Mouse (Mus musculus): ENCODE measurements around the gene Cdh1. TPM values are rescaled to one million over a fixed set of nuclear protein-coding genes. Genes with fewer than 3 reads are reported as not detected.
"Not testable (repeated sequence)": the region's sequence is repeated elsewhere in the genome, so short reads cannot be mapped to it uniquely, and the experiment has no call there.

Gene Cdh1
- polyA plus RNA-seq, 2 experiments = 11.4 to 14.8 TPM

DNA sequence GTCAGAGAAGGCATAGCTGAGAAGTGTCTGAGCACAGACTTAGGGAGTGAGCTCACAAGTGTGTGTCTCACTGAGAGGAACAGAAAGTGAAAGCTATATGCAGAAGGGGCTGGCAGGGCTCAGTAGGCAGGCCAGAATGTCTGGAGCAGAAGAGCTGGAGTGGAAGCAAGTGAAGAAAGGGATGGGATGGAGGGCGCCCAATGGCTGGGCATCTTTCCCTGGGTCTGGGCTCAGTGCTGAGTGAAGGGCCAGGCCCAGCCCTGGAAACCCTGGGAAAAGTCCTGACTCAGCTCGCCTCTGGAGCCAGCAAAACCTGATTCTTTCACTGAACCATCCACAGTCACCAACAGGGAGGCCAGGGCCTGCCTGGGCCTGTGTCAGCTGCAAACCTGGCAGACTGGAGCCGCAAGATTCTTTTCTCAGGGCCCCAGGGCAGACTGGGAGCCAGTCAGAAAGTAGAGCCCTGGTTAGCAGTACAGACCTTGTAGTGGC, 39.4 kb upstream of the Cdh1 start:
- Histone ChIP-seq H3K9ac (replicated peaks) (no peak overlapping the region), H3K9me3 (ENCODE audit: control insufficient read depth, low read length) (no peaks in the 10 kb centered on the region), H3K4me1 (replicated peaks; ENCODE audit: control insufficient read depth in 2 of 2, insufficient read depth in 2 of 2, low read length in 1 of 2) (no peaks in the 10 kb centered on the region; a peak in 1 of 4 replicates), H3K27ac (no peak overlapping the region), H3K4me3 (ENCODE audit: insufficient read depth in 1 of 2, low read depth in 2 of 2, low read length in 2 of 2) (no peak overlapping the region), H3K27me3 (ENCODE audit: control insufficient read depth, insufficient read depth, low read length) (no peaks in the 10 kb centered on the region), H3K4me2 (ENCODE audit: low read depth) (no peak overlapping the region), H3K36me3 (replicated peaks; ENCODE audit: control insufficient read depth, insufficient read depth, low read depth) (no peaks in the 10 kb centered on the region)
- TF ChIP-seq EP300 (IDR thresholded peaks at IDR 0.05; ENCODE audit: low read depth) (no peak), CTCF (IDR thresholded peaks at IDR 0.05; ENCODE audit: low read depth) (no peak)
- 60% methylated on average over 3 of the region's 3 CpGs for WGBS (ENCODE audit: insufficient replicate concordance)
- DNase-seq (ENCODE audit: low read depth in 3 of 3, low spot score in 3 of 3) (no peak), ATAC-seq (ENCODE audit: insufficient read depth) (no peak)

DNA sequence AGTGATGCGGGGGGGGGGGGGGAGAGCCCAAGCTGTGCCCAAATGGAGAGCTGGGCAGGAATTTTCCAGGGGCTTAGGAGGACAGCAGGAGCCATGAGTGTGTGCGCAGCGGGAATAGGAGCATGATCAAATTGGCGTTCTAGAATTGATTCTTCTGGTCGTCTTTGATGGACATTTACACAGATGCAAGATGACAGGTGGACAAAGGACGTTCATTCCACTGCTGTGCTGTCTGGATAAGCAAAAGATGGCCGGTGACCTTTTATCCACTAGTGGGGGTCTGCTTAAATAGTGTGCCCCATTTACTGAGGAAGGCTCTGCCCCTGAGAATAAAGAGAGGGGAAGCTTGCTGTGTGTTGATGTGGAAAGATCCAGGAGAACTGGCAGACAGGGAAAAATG, 34.1 kb upstream of the Cdh1 start:
- TF ChIP-seq CTCF (IDR thresholded peaks at IDR 0.05; ENCODE audit: low read depth) = no peak
- Histone ChIP-seq H3K4me2 (ENCODE audit: low read depth) (no peak overlapping the region), H3K27me3 (ENCODE audit: control insufficient read depth, insufficient read depth, low read length) (no peaks in the 10 kb centered on the region), H3K4me1 (replicated peaks; ENCODE audit: control insufficient read depth in 2 of 2, insufficient read depth in 2 of 2, low read length in 1 of 2) (peaks cover 0 to 3% of the 10 kb centered on the region in 2 experiments; a peak in 2 of 4 replicates), H3K9ac (replicated peaks) (no peak overlapping the region), H3K27ac (no peak overlapping the region), H3K4me3 (ENCODE audit: insufficient read depth in 1 of 2, low read depth in 2 of 2, low read length in 2 of 2) (no peak overlapping the region), H3K9me3 (ENCODE audit: control insufficient read depth, low read length) (no peaks in the 10 kb centered on the region), H3K36me3 (replicated peaks; ENCODE audit: control insufficient read depth, insufficient read depth, low read depth) (no peaks in the 10 kb centered on the region)
- DNase-seq (ENCODE audit: low read depth in 3 of 3, low spot score in 3 of 3) (no peak), ATAC-seq (ENCODE audit: insufficient read depth) (no peak)
- WGBS (ENCODE audit: insufficient replicate concordance) = 63% methylated on average over 7 of the region's 7 CpGs

DNA sequence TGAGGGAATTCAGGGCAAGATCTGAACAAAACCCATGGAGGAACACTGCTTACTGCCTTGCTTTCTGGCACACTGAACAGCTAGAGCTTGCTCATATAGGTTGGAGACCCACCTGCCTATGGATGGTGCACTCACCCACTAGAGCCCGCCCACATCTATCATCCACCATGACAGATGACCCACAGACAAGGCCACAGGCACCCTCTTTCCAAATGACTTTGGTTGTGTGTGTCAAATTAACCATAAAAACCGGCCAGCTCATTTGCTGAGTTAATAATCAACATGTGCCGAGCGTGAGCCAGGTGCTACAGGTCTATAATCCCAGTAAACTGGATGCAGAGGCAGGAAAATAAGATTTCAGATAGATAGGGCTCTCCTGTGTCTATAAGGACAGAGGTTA, 32.8 kb upstream of the Cdh1 start:
- 60% methylated on average over 4 of the region's 4 CpGs for WGBS (ENCODE audit: insufficient replicate concordance)
- no peaks in the 10 kb centered on the region for H3K27me3 ChIP-seq (ENCODE audit: control insufficient read depth, insufficient read depth, low read length)
- DNase-seq (ENCODE audit: low read depth in 3 of 3, low spot score in 3 of 3) (no peak), ATAC-seq (ENCODE audit: insufficient read depth) (no peak)
- TF ChIP-seq EP300 (IDR thresholded peaks at IDR 0.05; ENCODE audit: low read depth) (no peak), CTCF (IDR thresholded peaks at IDR 0.05; ENCODE audit: low read depth) (no peak)
- H3K36me3 ChIP-seq (replicated peaks; ENCODE audit: control insufficient read depth, insufficient read depth, low read depth) = no peaks in the 10 kb centered on the region
- H3K9ac ChIP-seq (replicated peaks) = no peak overlapping the region
- peaks cover 0 to 3% of the 10 kb centered on the region in 2 experiments; a peak in 2 of 4 replicates for H3K4me1 ChIP-seq (replicated peaks; ENCODE audit: control insufficient read depth in 2 of 2, insufficient read depth in 2 of 2, low read length in 1 of 2)
- H3K4me3 ChIP-seq (ENCODE audit: insufficient read depth in 1 of 2, low read depth in 2 of 2, low read length in 2 of 2) = no peak overlapping the region
- no peak overlapping the region for H3K27ac ChIP-seq
- H3K9me3 ChIP-seq (ENCODE audit: control insufficient read depth, low read length) = no peaks in the 10 kb centered on the region
- H3K4me2 ChIP-seq (ENCODE audit: low read depth) = no peak overlapping the region

DNA sequence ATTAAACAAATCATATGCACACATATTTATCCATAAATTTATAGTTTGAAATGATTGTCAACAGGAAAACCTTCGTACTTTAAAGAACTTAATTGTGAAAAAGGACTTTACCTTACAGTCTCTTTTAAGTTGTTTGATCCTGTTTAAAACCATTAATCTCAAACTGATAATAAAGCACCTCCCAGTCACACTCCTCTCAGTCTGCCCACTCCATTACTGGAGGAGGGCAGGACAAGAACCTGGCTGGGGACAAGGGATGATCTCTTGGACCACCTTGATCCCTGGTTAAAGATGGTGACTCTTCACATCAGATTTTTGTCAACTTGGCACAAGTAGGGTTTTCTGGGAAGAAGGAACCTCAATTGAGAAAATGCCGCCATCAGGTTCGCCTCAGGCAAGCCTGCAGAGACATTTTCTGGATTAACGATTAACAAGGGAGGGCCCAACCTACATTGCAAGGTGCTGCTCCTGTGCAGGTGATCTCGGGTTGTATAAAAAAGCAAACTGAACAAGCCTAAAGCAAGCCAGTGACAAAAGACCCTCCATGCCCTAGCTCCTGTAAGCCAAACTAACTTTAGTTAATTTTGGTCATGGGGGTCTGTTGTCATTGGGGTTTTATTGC, 31.5 kb upstream of the Cdh1 start:
- 47% methylated on average over 5 of the region's 5 CpGs for WGBS (ENCODE audit: insufficient replicate concordance)
- no peak for ATAC-seq (ENCODE audit: insufficient read depth)
- H3K4me2 ChIP-seq (ENCODE audit: low read depth) = no peak overlapping the region

DNA sequence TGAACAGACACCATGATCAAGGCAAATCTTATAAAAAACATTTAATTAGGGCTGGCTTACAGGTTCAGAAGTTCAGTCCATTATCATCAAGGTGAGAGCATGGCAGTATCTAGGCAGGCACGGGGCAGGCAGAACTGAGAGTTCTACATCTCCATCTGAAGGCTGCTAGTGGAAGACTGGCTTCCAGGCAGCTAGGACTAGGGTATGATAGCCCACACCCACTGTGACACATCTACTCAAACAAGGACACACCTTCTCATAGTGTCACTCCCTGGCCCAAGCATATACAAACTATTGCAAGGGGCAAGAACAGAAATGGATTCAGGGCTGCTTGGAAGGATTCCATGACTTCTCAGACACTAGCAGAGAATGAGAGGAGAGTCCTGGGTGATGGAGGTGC, 31.0 kb upstream of the Cdh1 start:
- 48% methylated on average over 1 of the region's 1 CpGs for WGBS (ENCODE audit: insufficient replicate concordance)
- not testable (repeated sequence) for ATAC-seq (ENCODE audit: insufficient read depth); H3K4me2 ChIP-seq (ENCODE audit: low read depth)

More for the DNA sequence above, 31.5 kb upstream of the Cdh1 start:
- no peak for DNase-seq (ENCODE audit: low read depth in 3 of 3, low spot score in 3 of 3)
- no peak overlapping the region for H3K9ac ChIP-seq (replicated peaks)
- TF ChIP-seq CTCF (IDR thresholded peaks at IDR 0.05; ENCODE audit: low read depth) = no peak
- TF ChIP-seq EP300 (IDR thresholded peaks at IDR 0.05; ENCODE audit: low read depth) = no peak
- no peaks in the 10 kb centered on the region for H3K36me3 ChIP-seq (replicated peaks; ENCODE audit: control insufficient read depth, insufficient read depth, low read depth)
- H3K27me3 ChIP-seq (ENCODE audit: control insufficient read depth, insufficient read depth, low read length) = no peaks in the 10 kb centered on the region
- H3K4me1 ChIP-seq (replicated peaks; ENCODE audit: control insufficient read depth in 2 of 2, insufficient read depth in 2 of 2, low read length in 1 of 2) = peaks cover 0 to 3% of the 10 kb centered on the region in 2 experiments; a peak in 2 of 4 replicates
- H3K27ac ChIP-seq = no peak overlapping the region
- no peak overlapping the region for H3K4me3 ChIP-seq (ENCODE audit: insufficient read depth in 1 of 2, low read depth in 2 of 2, low read length in 2 of 2)
- no peaks in the 10 kb centered on the region for H3K9me3 ChIP-seq (ENCODE audit: control insufficient read depth, low read length)

DNA sequence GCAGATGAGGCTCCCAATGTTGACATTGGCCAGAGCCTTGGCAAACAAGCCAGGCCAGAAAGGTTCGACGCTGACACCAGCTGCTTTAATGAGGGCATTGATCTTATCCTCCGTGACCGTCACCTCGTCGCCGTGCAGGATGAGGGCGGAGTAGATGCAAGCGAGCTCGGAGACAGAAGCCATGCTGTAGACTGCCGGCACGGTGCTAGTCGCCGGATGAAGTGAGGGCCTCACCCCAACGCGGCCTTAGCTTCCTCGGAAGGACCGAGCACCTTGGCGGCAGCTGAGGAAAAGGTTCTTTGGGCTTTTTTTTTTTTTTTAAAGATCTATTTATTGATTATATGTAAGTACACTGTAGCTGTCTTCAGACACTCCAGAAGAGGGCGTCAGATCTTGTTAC, 30.0 kb upstream of the Cdh1 start, which contains the start of gene Gm10073:
Gm10073 (minus strand) TSS at position 294 of the 400 bp plus-strand sequence.
- not testable (repeated sequence) for DNase-seq (ENCODE audit: low read depth in 3 of 3, low spot score in 3 of 3); ATAC-seq (ENCODE audit: insufficient read depth); H3K4me1 ChIP-seq (replicated peaks; ENCODE audit: control insufficient read depth in 2 of 2, insufficient read depth in 2 of 2, low read length in 1 of 2); H3K9ac ChIP-seq (replicated peaks); H3K9me3 ChIP-seq (ENCODE audit: control insufficient read depth, low read length); H3K4me2 ChIP-seq (ENCODE audit: low read depth); H3K27ac ChIP-seq; H3K27me3 ChIP-seq (ENCODE audit: control insufficient read depth, insufficient read depth, low read length); H3K4me3 ChIP-seq (ENCODE audit: insufficient read depth in 1 of 2, low read depth in 2 of 2, low read length in 2 of 2); H3K36me3 ChIP-seq (replicated peaks; ENCODE audit: control insufficient read depth, insufficient read depth, low read depth)
- WGBS (ENCODE audit: insufficient replicate concordance) = 35% methylated on average over 20 of the region's 20 CpGs

More for the DNA sequence above, 31.0 kb upstream of the Cdh1 start:
- H3K9ac ChIP-seq (replicated peaks); H3K4me1 ChIP-seq (replicated peaks; ENCODE audit: control insufficient read depth in 2 of 2, insufficient read depth in 2 of 2, low read length in 1 of 2); H3K9me3 ChIP-seq (ENCODE audit: control insufficient read depth, low read length); H3K27ac ChIP-seq; DNase-seq (ENCODE audit: low read depth in 3 of 3, low spot score in 3 of 3); H3K4me3 ChIP-seq (ENCODE audit: insufficient read depth in 1 of 2, low read depth in 2 of 2, low read length in 2 of 2); H3K36me3 ChIP-seq (replicated peaks; ENCODE audit: control insufficient read depth, insufficient read depth, low read depth); H3K27me3 ChIP-seq (ENCODE audit: control insufficient read depth, insufficient read depth, low read length): not testable (repeated sequence)

Data from liver, embryonic 14.5 days (tissue).